ENCODE assay signal across 8 mouse cellular contexts in genomic region chr13:37680837-37681619, GRCm38 (mm10).
DNase-seq lines count a peak whose midpoint lies in the region; ATAC-seq and TF ChIP-seq lines count a peak whose summit lies in the region.

No protein-coding gene starts in this region.

- no peak overlapping the region for H3K4me2 ChIP-seq in lung, embryonic 14.5 days
- H3K4me2 ChIP-seq in stomach, embryonic 14.5 days (replicated peaks; ENCODE audit: low read depth, low read length) = no peak overlapping the region

- peak; percentile 73 for ATAC-seq in lung, embryonic 14.5 days (ENCODE audit: insufficient read depth)
- peak; percentile 53; the same call in 1 of the 2 replicates for ATAC-seq in stomach, embryonic 14.5 days (ENCODE audit: insufficient number of reproducible peaks, insufficient read depth, low FRiP score, low read depth)
- ATAC-seq in cerebellum, adult (ENCODE audit: insufficient number of reproducible peaks, low FRiP score, low TSS enrichment) = no peak

- no peak overlapping the region for H3K4me3 ChIP-seq in lung, embryonic 14.5 days (ENCODE audit: low read depth, low read length)
- H3K4me3 ChIP-seq in stomach, embryonic 14.5 days (ENCODE audit: low read depth, low read length) = no peak overlapping the region

- no peak overlapping the region for H3K27ac ChIP-seq in lung, embryonic 14.5 days (ENCODE audit: low read depth)
- no peak overlapping the region for H3K27ac ChIP-seq in stomach, embryonic 14.5 days (ENCODE audit: low read length)

- H3K4me1 ChIP-seq in lung, embryonic 14.5 days (ENCODE audit: insufficient read depth) = no peaks in the 10 kb centered on the region
- no peaks in the 10 kb centered on the region for H3K4me1 ChIP-seq in stomach, embryonic 14.5 days (ENCODE audit: control insufficient read depth, insufficient read depth, low read length)

- H3K9ac ChIP-seq in lung, embryonic 14.5 days = no peak overlapping the region
- H3K9ac ChIP-seq in stomach, embryonic 14.5 days (replicated peaks; ENCODE audit: low read depth, low read length) = no peak overlapping the region

- no peaks in the 10 kb centered on the region for H3K9me3 ChIP-seq in lung, embryonic 14.5 days (ENCODE audit: low read depth, low read length)
- no peaks in the 10 kb centered on the region for H3K9me3 ChIP-seq in stomach, embryonic 14.5 days (ENCODE audit: control insufficient read depth, low read depth, low read length)

- 36% methylated on average over 4 of the region's 4 CpGs for WGBS in lung, embryonic 14.5 days
- 35% methylated on average over 4 of the region's 4 CpGs for WGBS in stomach, embryonic 14.5 days

- no peaks in the 10 kb centered on the region for H3K36me3 ChIP-seq in lung, embryonic 14.5 days (ENCODE audit: insufficient read depth)
- no peaks in the 10 kb centered on the region for H3K36me3 ChIP-seq in stomach, embryonic 14.5 days (ENCODE audit: control insufficient read depth, insufficient read depth, low read length)

- DNase-seq in lung, embryonic 14.5 days = no peak
- DNase-seq in lung, adult 18-20 months = no peak
- DNase-seq in forelimb bud, embryonic 11.5 days (ENCODE audit: low read depth, low spot score) = peak; percentile 8
- peak; percentile 54 to 69 for DNase-seq in layer of hippocampus, postnatal 36 days
- DNase-seq in thymus, postnatal 14 days = no peak
- DNase-seq in ovary, postnatal 10 days (ENCODE audit: low spot score) = no peak

- TF ChIP-seq CTCF in lung, embryonic 14.5 days (IDR thresholded peaks at IDR 0.05; ENCODE audit: low read depth) = no peak

- no peaks in the 10 kb centered on the region for H3K27me3 ChIP-seq in lung, embryonic 14.5 days (ENCODE audit: insufficient read depth, low read length)
- no peaks in the 10 kb centered on the region for H3K27me3 ChIP-seq in stomach, embryonic 14.5 days (ENCODE audit: control insufficient read depth, insufficient read depth, low read length)

Comparison
In these comparisons a context has a peak if more than half of its experiments do, and no peak if none do; other contexts are left out.
1. DNase-seq: peak in forelimb bud, embryonic 11.5 days (single experiment) and layer of hippocampus, postnatal 36 days (2 of 2); none in lung, embryonic 14.5 days (single experiment), lung, adult 18-20 months (0 of 2), thymus, postnatal 14 days (single experiment) and ovary, postnatal 10 days (single experiment).